Mouse (Mus musculus) hindbrain, embryonic 16.5 days (tissue): ENCODE measurements around the gene Card10. TPM values are rescaled to one million over a fixed set of nuclear protein-coding genes. Genes with fewer than 3 reads are reported as not detected.

Experiments used
- ATAC-seq: fragments of 200-750 bp; cut with Nextera tagmentation; 2 replicates; pipeline ENCODE4 v1.8.0; 2017; ENCODE audit warnings: moderate TSS enrichment, moderate library complexity
- H3K27ac ChIP-seq: fragments of 300-500 bp; sonication (generic); 2 replicates; pipeline ENCODE4 v1.5.1; 2014; ENCODE audit warnings: low read depth, mild to moderate bottlenecking, control low read depth, low read length, moderate library complexity
- H3K27me3 ChIP-seq: fragments of 300-500 bp; sonication (generic); replicated peaks from 2 replicates; pipeline ENCODE4 v1.6.1; 2014; ENCODE audit warnings: low read length; ENCODE audit not compliant: control insufficient read depth, insufficient read depth
- H3K36me3 ChIP-seq: fragments of 300-500 bp; sonication (generic); 2 replicates; pipeline ENCODE4 v1.6.1; 2014; ENCODE audit warnings: mild to moderate bottlenecking, low read length, moderate library complexity, mixed read lengths; ENCODE audit not compliant: control insufficient read depth, insufficient read depth
- H3K4me1 ChIP-seq: fragments of 300-500 bp; sonication (generic); 2 replicates; pipeline ENCODE4 v1.6.1; 2014; ENCODE audit warnings: low read depth, low read length; ENCODE audit not compliant: control insufficient read depth, insufficient read depth
- H3K4me2 ChIP-seq: fragments of 300-500 bp; sonication (generic); 2 replicates; pipeline ENCODE4 v1.6.1; 2014; ENCODE audit warnings: mild to moderate bottlenecking, low read length, control low read depth, moderate library complexity
- H3K4me3 ChIP-seq: fragments of 300-500 bp; sonication (generic); 2 replicates; pipeline ENCODE4 v1.5.1; 2014; ENCODE audit warnings: mild to moderate bottlenecking, low read length, control low read depth, moderate library complexity
- H3K9ac ChIP-seq: fragments of 300-500 bp; sonication (generic); 2 replicates; pipeline ENCODE4 v1.6.1; 2014; ENCODE audit warnings: low read depth, mild to moderate bottlenecking, control low read depth, low read length, moderate library complexity
- H3K9me3 ChIP-seq: fragments of 300-500 bp; sonication (generic); 2 replicates; pipeline ENCODE4 v1.6.1; 2014; ENCODE audit warnings: mild to moderate bottlenecking, low read length, moderate library complexity; ENCODE audit not compliant: control insufficient read depth
- WGBS: fragments of 180-500 bp; shearing (Covaris S2); extraction: QIAGEN DNeasy Blood & Tissue Kit; methylation state at CpG from one replicate; pipeline ENCODE4 v1.1.7; 2014; 5-methylcytosine and 5-hydroxymethylcytosine counted together
- polyA plus RNA-seq: library from polyadenylated mRNA; unstranded; fragments of >200 nt; fragmentation: Nextera tagmentation; extraction: Ambion mirVana; gene quantifications from 2 replicates; pipeline ENCODE4 v1.2.1, GENCODE M21; 2015

Gene Card10
- polyA plus RNA-seq, 1 experiment from 2014 or later = 2.5 TPM

GRCm38 (mm10) chr15:78782348-78783103, 20.3 kb downstream of the Card10 start:
- H3K4me3 ChIP-seq = no peak overlapping the region
- 67% methylated on average over 14 of the region's 14 CpGs for WGBS
- ATAC-seq = no peak

GRCm38 (mm10) chr15:78780908-78781307, 21.9 kb downstream of the Card10 start:
- Histone ChIP-seq H3K27me3 (no peaks in the 10 kb centered on the region), H3K4me2 (no peak overlapping the region), H3K4me3 (no peak overlapping the region), H3K36me3 (no peaks in the 10 kb centered on the region), H3K27ac (no peak overlapping the region), H3K9me3 (no peaks in the 10 kb centered on the region), H3K4me1 (peaks cover 3% of the 10 kb centered on the region), H3K9ac (no peak overlapping the region)
- WGBS = 81% methylated on average over 7 of the region's 7 CpGs
- no peak for ATAC-seq

More at GRCm38 (mm10) chr15:78782348-78783103, 20.3 kb downstream of the Card10 start:
- Histone ChIP-seq H3K4me1 (peaks cover 7% of the 10 kb centered on the region), H3K9ac (no peak overlapping the region), H3K4me2 (no peak overlapping the region), H3K9me3 (no peaks in the 10 kb centered on the region), H3K27me3 (no peaks in the 10 kb centered on the region), H3K36me3 (no peaks in the 10 kb centered on the region), H3K27ac (no peak overlapping the region)

GRCm38 (mm10) chr15:78780359-78780758, 22.5 kb downstream of the Card10 start:
- H3K9ac ChIP-seq = no peak overlapping the region
- no peaks in the 10 kb centered on the region for H3K36me3 ChIP-seq
- H3K27me3 ChIP-seq = no peaks in the 10 kb centered on the region
- no peak overlapping the region for H3K4me2 ChIP-seq
- H3K27ac ChIP-seq = no peak overlapping the region
- WGBS = 94% methylated on average over 14 of the region's 14 CpGs
- H3K4me3 ChIP-seq = no peak overlapping the region
- no peak for ATAC-seq
- no peaks in the 10 kb centered on the region for H3K9me3 ChIP-seq
- H3K4me1 ChIP-seq = peaks cover 3% of the 10 kb centered on the region

DNA sequence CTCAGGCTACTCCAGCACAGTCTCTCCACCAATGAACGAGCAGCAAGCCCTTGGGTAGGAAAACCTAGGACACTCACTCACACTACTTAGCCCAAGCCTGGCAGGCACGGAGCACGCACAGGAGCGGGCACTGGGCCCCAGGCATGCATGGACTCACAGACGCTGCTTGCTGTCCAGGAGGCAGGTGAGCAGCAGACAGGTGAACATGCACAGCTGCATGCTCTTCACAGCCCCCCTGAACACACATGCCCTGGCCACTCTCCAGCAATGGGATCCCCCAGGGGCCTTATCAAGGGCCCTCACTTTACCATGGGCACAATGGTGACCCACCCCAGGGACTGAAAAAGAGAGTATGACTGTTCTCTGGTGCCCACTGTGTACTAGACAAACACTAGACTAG, 23.2 kb downstream of the Card10 start:
- ATAC-seq = no peak
- Histone ChIP-seq H3K9me3 (no peaks in the 10 kb centered on the region), H3K4me3 (no peak overlapping the region), H3K27me3 (no peaks in the 10 kb centered on the region), H3K36me3 (no peaks in the 10 kb centered on the region), H3K27ac (no peak overlapping the region), H3K4me2 (no peak overlapping the region), H3K4me1 (peaks cover 3% of the 10 kb centered on the region), H3K9ac (no peak overlapping the region)
- WGBS = 93% methylated on average over 5 of the region's 5 CpGs

DNA sequence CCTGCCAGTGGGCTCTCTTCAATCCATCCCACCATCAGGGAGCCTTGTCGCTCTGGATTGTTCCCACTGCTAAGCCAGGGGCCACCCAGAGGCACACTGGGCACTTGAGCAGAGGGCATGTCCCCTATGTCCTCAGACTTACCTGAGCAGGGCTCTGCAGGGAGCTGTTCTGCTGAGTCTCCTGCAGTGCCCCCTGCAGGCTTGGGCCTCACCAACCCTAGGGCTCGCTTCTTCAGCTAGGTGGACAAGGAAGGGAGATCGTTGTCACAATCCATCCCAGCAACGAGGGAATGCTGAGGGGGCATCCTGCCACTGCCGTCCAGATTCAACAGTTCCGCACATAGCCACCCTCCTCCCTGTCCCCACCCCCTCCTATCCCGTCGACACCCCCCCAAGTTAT, 23.6 kb downstream of the Card10 start:
- Histone ChIP-seq H3K4me1 (peaks cover 3% of the 10 kb centered on the region), H3K4me3 (no peak overlapping the region), H3K36me3 (no peaks in the 10 kb centered on the region), H3K9me3 (no peaks in the 10 kb centered on the region), H3K27me3 (no peaks in the 10 kb centered on the region), H3K9ac (no peak overlapping the region), H3K4me2 (no peak overlapping the region), H3K27ac (no peak overlapping the region)
- no peak for ATAC-seq
- 81% methylated on average over 8 of the region's 8 CpGs for WGBS

DNA sequence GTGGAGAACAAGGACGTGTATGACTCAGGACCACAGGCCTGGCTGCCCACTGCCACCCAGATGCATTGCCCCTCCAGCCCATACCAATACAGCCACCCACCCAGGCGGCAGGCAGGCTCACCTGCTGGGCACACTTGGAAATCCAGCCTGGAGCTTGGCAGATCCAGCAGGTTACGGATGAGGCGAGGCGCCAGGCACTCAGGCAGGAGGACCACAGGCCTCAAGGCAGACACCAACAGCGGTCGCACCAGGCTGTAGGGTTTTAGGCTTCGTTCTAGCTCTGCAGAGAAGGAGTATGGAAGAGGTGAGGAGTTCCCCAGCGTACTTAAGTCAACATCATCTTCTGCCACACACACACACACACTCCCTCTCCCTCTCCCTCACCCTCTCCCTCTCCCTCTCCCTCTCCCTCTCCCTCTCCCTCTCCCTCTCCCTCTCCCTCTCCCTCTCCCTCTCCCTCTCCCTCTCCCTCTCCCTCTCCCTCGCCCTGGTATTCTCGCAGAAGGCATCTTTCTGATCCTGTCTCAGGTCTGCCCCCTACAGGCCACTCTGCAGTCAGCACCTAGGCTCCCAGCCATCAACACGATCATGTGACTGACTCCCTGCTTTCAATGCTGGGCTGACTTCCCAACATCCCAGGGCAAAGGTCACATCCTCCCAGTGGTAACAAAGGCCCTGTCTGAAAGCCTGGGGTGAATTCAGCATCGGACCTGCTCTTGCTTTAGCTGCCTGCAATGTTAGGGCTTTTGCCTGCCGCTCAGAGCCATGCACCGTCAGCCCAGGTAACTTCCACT, 24.6 kb downstream of the Card10 start:
- ATAC-seq = peak; percentile 35; the same call in 1 of the 2 replicates
- Histone ChIP-seq H3K9me3 (no peaks in the 10 kb centered on the region), H3K4me3 (no peak overlapping the region), H3K9ac (peak overlapping the region; percentile 18; the same call in 1 of the 2 replicates), H3K27me3 (no peaks in the 10 kb centered on the region), H3K27ac (peak overlapping the region; percentile 25; the same call in 1 of the 2 replicates), H3K36me3 (no peaks in the 10 kb centered on the region), H3K4me2 (no peak overlapping the region), H3K4me1 (peaks cover 7% of the 10 kb centered on the region)
- WGBS = 35% methylated on average over 14 of the region's 15 CpGs

GRCm38 (mm10) chr15:78773290-78773729, 29.5 kb downstream of the Card10 start, which contains the start of gene Mfng:
TSS of gene Mfng (minus strand) at chr15:78773475.
- Histone ChIP-seq H3K4me2 (peak within 1 kb of the TSS; percentile 32), H3K27ac (peak within 1 kb of the TSS; percentile 42), H3K27me3 (no peaks in the 10 kb centered on the region), H3K9ac (peak within 1 kb of the TSS; percentile 8), H3K9me3 (no peaks in the 10 kb centered on the region), H3K36me3 (no peaks in the 10 kb centered on the region), H3K4me3 (peak within 1 kb of the TSS; percentile 13), H3K4me1 (peaks cover 14% of the 10 kb centered on the region)
- 2% methylated on average over 11 of the region's 11 CpGs for WGBS
- ATAC-seq = peak; percentile 57

DNA sequence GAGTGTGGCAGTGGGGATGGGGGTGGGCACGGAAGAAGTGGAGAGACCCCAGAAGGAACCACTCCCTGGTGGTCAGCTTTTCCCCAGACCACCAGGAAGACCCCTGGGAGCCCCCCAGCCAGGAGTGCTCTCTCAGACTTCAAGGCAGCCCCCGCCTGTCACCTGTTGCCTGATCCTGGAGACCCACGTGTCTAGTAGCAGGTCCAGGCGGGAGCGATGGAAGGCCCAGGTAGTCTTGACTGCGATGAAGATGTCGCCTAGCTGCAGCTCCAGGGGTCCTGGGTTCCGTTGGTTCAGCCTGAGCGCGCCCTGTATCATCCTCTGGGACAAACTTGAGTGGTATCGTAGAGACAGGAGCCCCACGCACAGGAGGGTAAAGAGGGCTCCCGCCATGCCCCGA, 30.0 kb downstream of the Card10 start:
- Histone ChIP-seq H3K36me3 (no peaks in the 10 kb centered on the region), H3K4me2 (peak overlapping the region; percentile 32), H3K4me1 (peaks cover 12% of the 10 kb centered on the region), H3K9ac (peak overlapping the region; percentile 8), H3K9me3 (no peaks in the 10 kb centered on the region), H3K4me3 (peak overlapping the region; percentile 13), H3K27ac (peak overlapping the region; percentile 3), H3K27me3 (no peaks in the 10 kb centered on the region)
- ATAC-seq = 0 out of 2 replicates have a peak, but pooled peaks have one; percentile 4
- 29% methylated on average over 13 of the region's 14 CpGs for WGBS

GRCm38 (mm10) chr15:78772368-78772763, 30.5 kb downstream of the Card10 start:
- H3K4me1 ChIP-seq = peaks cover 11% of the 10 kb centered on the region
- WGBS = 61% methylated on average over 4 of the region's 4 CpGs
- no peak overlapping the region for H3K9ac ChIP-seq

More at GRCm38 (mm10) chr15:78772368-78772763, 30.5 kb downstream of the Card10 start:
- Histone ChIP-seq H3K27ac (peak overlapping the region; percentile 42), H3K27me3 (no peaks in the 10 kb centered on the region), H3K4me3 (peak overlapping the region; percentile 13), H3K9me3 (no peaks in the 10 kb centered on the region), H3K4me2 (peak overlapping the region; percentile 32), H3K36me3 (no peaks in the 10 kb centered on the region)
- peak; percentile 6; the same call in 1 of the 2 replicates for ATAC-seq
